Mouse (Mus musculus) testis, adult 2 months (tissue): ENCODE results near the gene Fam102b. TPM values are rescaled to one million over a fixed set of nuclear protein-coding genes. Genes with fewer than 3 reads are reported as not detected.

Source experiments
- H3K27ac ChIP-seq: fragments of 200-500 bp; 2 replicates; pipeline ENCODE4 v1.5.1; 2012; ENCODE audit warnings: low read depth, low read length; ENCODE audit not compliant: control insufficient read depth, insufficient read depth
- H3K27me3 ChIP-seq: fragments of 200-500 bp; 2 replicates; pipeline ENCODE4 v1.6.1; 2012; ENCODE audit warnings: mild to moderate bottlenecking, low read length, moderate library complexity; ENCODE audit not compliant: control insufficient read depth, insufficient read depth
- H3K36me3 ChIP-seq: fragments of 200-500 bp; 2 replicates; pipeline ENCODE4 v1.6.1; 2012; ENCODE audit warnings: mild to moderate bottlenecking, low read length; ENCODE audit not compliant: control insufficient read depth, insufficient read depth
- H3K4me1 ChIP-seq: fragments of 200-500 bp; 2 replicates; pipeline ENCODE4 v1.6.1; 2012; ENCODE audit warnings: low read length; ENCODE audit not compliant: control insufficient read depth, insufficient read depth
- H3K4me3 ChIP-seq: fragments of 200-500 bp; 2 replicates; pipeline ENCODE4 v1.5.1; 2012; ENCODE audit warnings: low read depth, mild to moderate bottlenecking, low read length, moderate library complexity, mixed read lengths; ENCODE audit not compliant: control insufficient read depth
- CTCF ChIP-seq: fragments of 200-500 bp; IDR thresholded peaks from 2 replicates; pipeline ENCODE4 v1.5.1; 2012; ENCODE audit warnings: low read depth, mild to moderate bottlenecking, inconsistent platforms, low read length, moderate library complexity; ENCODE audit not compliant: control insufficient read depth, insufficient read depth, insufficient replicate concordance
- POLR2A ChIP-seq: fragments of 200-500 bp; IDR thresholded peaks from 2 replicates; pipeline ENCODE4 v1.6.1; 2012; ENCODE audit warnings: low read depth, mild to moderate bottlenecking, inconsistent platforms, low read length, moderate library complexity; ENCODE audit not compliant: control insufficient read depth
- polyA plus RNA-seq: library from polyadenylated mRNA; depleted of rRNA; stranded (reverse); fragments of >200 nt; gene quantifications from 2 replicates; pipeline ENCODE4 v1.2.3, GENCODE M21; 2012; rRNA removed

Gene Fam102b
- polyA plus RNA-seq, 1 experiment: 0.89 TPM

GRCm38 (mm10) chr3:108921822-108922221, 105.6 kb downstream of the Fam102b start:
- Histone ChIP-seq H3K4me3 (no peak overlapping the region), H3K36me3 (no peaks in the 10 kb centered on the region), H3K4me1 (no peaks in the 10 kb centered on the region), H3K27me3 (no peaks in the 10 kb centered on the region), H3K27ac (no peak overlapping the region)
- TF ChIP-seq POLR2A: no peak
- TF ChIP-seq CTCF: no peak

Other genes starting within 250 kb of the Fam102b start
- 3.4 and 4.9 TPM in 2 replicates for gene Stxbp3, start 187.1 kb downstream of the Fam102b start, polyA plus RNA-seq
- gene Fndc7, start 137.6 kb downstream of the Fam102b start, polyA plus RNA-seq: 0.46 and 0.53 TPM in 2 replicates
- 23.3 and 23.6 TPM in 2 replicates for gene Prpf38b, start 115.9 kb downstream of the Fam102b start, polyA plus RNA-seq
- gene Henmt1, start 87.7 kb downstream of the Fam102b start, polyA plus RNA-seq: 21.7 and 22.8 TPM in 2 replicates
- 26.9 and 34.4 TPM in 2 replicates for gene Gm9857, start 87.2 kb downstream of the Fam102b start, polyA plus RNA-seq
- gene Slc25a54, start 52.9 kb upstream of the Fam102b start, polyA plus RNA-seq: 9.1 and 9.7 TPM in 2 replicates
- 3.1 and 3.2 TPM in 2 replicates for gene Slc25a24, start 95.5 kb upstream of the Fam102b start, polyA plus RNA-seq